Mouse (Mus musculus) stomach, adult 2 months (tissue): ENCODE measurements around the gene Asb18. TPM values are rescaled to one million over a fixed set of nuclear protein-coding genes. Genes with fewer than 3 reads are reported as not detected.

ENCODE experiments used
- polyA plus RNA-seq: library from polyadenylated mRNA; depleted of rRNA; stranded (reverse); fragments of >200 nt; gene quantifications from 2 replicates; pipeline ENCODE4 v1.2.3, GENCODE M21; 2012; rRNA removed

Asb18 gene
- polyA plus RNA-seq = 0.35 and 0.56 TPM in 2 replicates

DNA sequence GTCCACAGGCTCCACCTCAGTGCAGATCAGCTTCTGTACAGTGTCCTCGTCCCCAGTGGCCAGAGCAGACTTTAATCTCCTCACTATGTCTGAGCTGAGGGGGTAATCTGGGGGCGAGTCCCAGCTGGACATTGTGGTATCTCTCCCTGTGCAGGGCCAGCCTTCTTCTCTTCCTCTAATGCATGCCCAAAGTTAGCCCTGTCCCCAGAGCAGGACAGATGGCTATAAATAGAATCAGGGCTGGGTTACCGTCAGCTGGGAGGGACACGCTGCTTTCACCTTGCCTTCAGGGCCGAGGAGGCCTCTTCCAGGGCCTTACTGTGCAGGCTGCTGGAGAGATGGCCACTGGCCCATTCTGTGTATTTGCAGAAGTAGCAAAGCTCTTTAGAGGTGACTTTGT lies at the start of gene Asb18:
Gene Asb18, minus strand, starts transcription at position 221 of the 400 bp plus-strand sequence.

DNA sequence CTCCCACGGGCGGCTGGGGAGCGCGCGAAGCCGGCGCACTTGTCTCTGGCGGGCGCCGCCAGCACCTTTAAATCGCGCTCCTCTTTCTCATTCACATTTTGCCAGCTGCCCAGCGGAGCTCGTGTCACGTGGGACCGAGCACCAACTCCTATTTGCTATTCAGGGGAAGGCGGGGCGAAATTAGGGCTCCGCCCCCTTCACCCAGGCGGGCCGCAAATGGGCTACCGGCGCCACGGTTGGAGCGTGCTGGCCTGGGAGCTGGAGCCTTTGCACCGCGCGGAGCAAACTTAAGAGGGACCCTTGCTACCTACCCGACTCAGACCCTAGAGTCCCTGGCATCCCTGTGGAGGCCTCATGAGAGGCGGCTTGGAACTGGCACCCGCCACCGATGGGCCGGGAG lies 83.3 kb downstream of the Asb18 start, which contains the start of gene Gbx2:
Gene Gbx2, minus strand, starts transcription at position 60 of the 400 bp plus-strand sequence.

Other genes with a start within 250 kb of the Asb18 start
- gene Gbx2, start 83.5 kb downstream of the Asb18 start, polyA plus RNA-seq = 0.11 TPM in 1 of 2 replicates, not detected in the other
- not detected in 2 replicates for gene Iqca, start 138.7 kb upstream of the Asb18 start, polyA plus RNA-seq
- gene Ackr3, start 189.3 kb upstream of the Asb18 start, polyA plus RNA-seq = 28.5 and 33.0 TPM in 2 replicates